Mouse (Mus musculus) monocyte, adult 2 months (primary cell): ENCODE data around the gene Dtx1.

Experiments
- DNase-seq, 2 experiments: peaks; one replicate each; pipeline ENCODE4 v3.0.0; 2022; ENCODE audit warnings: low spot score in 2 of 2, low read depth in 1 of 2

Dtx1 gene

GRCm38 (mm10) chr5:120644227-120644626, 67.5 kb downstream of the Dtx1 start:
- no peak for DNase-seq

GRCm38 (mm10) chr5:120643365-120644085, 68.2 kb downstream of the Dtx1 start:
- DNase-seq: no peak

GRCm38 (mm10) chr5:120640094-120640493, 71.6 kb downstream of the Dtx1 start:
- no peak for DNase-seq

DNA sequence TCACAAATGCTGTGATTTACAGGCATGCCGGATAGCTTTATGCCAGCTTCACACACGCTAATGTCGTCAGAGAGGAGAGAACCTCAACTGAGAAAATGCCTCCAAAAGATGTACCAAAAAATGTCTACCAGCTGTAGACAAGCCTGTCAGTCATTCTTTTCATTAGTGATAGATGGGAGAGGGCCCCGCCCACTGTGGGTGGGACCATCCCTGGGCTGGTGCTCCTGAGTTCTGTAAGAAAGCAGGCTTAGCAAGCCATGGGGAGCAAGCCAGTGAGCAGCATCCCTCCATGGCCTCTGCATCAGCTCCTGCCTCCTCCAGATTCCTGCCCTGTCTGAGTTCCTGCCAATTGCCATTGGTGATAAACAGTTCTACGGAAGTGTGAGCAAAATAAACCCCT, 76.1 kb downstream of the Dtx1 start:
- DNase-seq: no peak

DNA sequence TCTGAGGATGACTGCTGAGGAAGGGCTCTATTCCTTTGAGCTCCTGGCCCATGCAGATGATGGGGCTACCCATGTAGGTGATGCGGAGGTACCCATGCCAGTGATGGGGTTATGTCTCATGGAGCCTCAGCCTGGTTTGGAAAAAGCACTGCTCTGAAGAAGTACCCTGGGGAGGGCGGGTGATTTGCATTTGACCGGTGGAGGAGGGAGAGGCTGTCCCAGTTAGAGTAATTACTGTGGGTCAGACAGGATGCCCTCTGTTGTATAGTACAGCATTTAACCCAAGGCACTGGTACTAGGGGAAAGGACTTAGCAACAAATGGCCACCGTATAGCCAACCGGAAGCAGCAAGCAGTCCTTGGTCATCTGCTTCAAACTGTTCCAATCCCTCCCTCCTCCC, 76.9 kb downstream of the Dtx1 start:
- no peak for DNase-seq

- no peak for DNase-seq
Observed at GRCm38 (mm10) chr5:120634131-120634530, 77.6 kb downstream of the Dtx1 start, which contains the start of gene Cfap73. Gene Cfap73, minus strand, starts transcription at chr5:120634235.

DNA sequence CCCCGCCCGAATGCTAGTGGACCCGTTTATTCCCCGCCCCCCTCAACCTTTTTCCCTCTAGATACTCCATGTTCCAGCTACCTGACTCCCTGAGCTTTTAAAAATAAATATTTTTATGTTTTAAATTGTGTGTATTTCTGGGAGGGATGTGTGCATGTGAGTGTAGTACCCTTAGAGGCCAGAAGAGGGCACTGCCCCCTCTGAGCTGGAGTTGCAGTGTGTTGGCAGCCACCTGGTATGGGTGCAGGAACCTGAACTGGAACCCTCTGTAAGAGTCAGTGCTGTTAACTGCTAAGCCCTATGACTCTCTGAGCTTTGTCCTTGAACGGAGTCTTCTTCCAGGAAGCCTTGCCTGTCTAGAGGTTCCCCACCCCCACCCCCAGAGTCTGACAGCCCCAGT, 79.8 kb downstream of the Dtx1 start:
- DNase-seq: no peak

DNA sequence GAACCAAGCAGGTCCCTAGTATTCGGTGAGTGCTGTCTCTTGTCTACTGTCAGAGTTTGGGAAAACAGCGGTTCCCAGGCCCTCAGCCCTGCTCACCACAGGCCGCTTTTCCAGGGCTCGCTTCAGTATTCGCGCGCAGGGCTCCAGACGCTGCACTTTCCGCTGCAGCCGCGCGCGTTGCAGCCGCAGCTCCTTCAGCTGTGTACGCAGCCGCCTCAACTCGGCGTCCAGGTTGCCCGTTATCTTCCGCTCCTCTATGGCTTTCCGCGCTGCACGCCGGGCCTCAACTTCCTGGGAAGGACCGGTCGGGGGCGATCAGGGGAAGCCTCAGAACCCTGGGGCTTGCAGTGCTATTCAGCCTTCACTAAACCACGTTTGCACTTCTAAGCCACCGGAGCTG, 80.6 kb downstream of the Dtx1 start:
- DNase-seq: no peak
